Comparison of ENCODE assay signal across 8 mouse cellular contexts in the genomic region with DNA sequence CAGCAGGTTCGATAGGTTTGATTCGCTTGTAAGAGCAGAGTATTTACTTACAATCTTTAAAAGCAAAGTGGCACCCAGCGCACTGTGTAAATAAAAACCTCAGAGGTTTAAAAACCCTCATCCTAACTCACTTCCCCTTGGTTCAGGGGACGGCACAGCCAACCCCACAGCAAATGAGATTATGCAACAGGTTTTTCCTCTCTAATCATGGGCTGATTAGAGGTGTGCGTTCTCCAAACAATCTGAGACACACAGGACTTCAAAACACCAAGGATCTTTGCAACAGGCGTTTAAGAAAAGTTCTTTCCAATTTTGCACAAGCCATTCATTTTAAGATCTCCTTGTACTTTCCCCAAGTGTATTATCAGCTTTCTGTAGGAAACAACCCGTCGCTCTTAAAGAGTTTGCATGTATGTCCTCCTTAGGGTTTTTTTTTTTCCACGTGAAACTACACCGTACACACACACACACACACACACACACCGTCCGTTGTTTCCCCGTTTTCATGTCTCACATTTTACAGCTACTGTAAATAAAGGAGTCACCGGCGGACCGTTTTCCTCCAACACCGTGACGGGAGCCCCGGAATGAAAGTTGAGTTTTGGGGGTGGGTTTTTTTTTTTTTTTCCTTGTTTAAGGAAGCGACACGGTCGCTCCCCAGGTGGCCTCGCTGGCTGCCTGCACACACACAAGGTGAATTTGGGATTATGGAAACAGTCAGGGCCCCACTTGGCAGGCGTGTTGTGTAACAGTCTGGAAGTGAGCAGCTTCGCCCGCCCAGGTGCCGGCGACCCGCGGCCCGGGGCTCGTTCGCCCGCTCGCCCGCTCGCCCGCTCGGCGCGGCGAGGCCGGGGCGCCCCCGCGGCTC. TPM values are rescaled to one million over a fixed set of nuclear protein-coding genes. Genes with fewer than 3 reads are reported as not detected.
DNase-seq lines count a peak whose midpoint lies in the region; ATAC-seq and TF ChIP-seq lines count a peak whose summit lies in the region.

No protein-coding gene starts in this region.

- no peak for ATAC-seq in embryonic facial prominence, embryonic 11.5 days (replicated peaks; ENCODE audit: insufficient number of reproducible peaks, low FRiP score, low TSS enrichment, low read depth)
- ATAC-seq in heart, embryonic 13.5 days (ENCODE audit: extremely low read depth, insufficient number of reproducible peaks, low FRiP score, low TSS enrichment), result peak; percentile 18; the same call in 1 of the 2 replicates
- no peak for ATAC-seq in kidney, embryonic 14.5 days (ENCODE audit: low FRiP score, low TSS enrichment)
- ATAC-seq in lung, embryonic 16.5 days (ENCODE audit: low read depth), result peak; percentile 14

- no peak for TF ChIP-seq POLR2A in olfactory bulb, adult 2 months (IDR thresholded peaks at IDR 0.05; ENCODE audit: insufficient read depth, low read depth, low read length)

- whole genome bisulfite sequencing in embryonic facial prominence, embryonic 11.5 days, result under 1% methylated on average over 46 of the region's 46 CpGs
- under 1% methylated on average over 46 of the region's 46 CpGs for WGBS in heart, embryonic 13.5 days
- under 1% methylated on average over 45 of the region's 46 CpGs for WGBS in kidney, embryonic 14.5 days
- WGBS in lung, embryonic 16.5 days, result under 1% methylated on average over 39 of the region's 46 CpGs
- WGBS in olfactory bulb, adult 2 months, result 9% methylated on average over 46 of the region's 46 CpGs

- no peaks in the 10 kb centered on the region for H3K36me3 ChIP-seq in embryonic facial prominence, embryonic 11.5 days (replicated peaks; ENCODE audit: control insufficient read depth, insufficient read depth, low read depth, low read length)
- H3K36me3 ChIP-seq in heart, embryonic 13.5 days, result 0 out of 2 replicates have a peak, but pooled peaks cover 2% of the 10 kb centered on the region
- no peaks in the 10 kb centered on the region for H3K36me3 ChIP-seq in kidney, embryonic 14.5 days (ENCODE audit: control insufficient read depth, insufficient read depth, low read length)
- no peaks in the 10 kb centered on the region for H3K36me3 ChIP-seq in lung, embryonic 16.5 days (ENCODE audit: control insufficient read depth, insufficient read depth, low read length)

- H3K9me3 ChIP-seq in embryonic facial prominence, embryonic 11.5 days (replicated peaks; ENCODE audit: control insufficient read depth, low read length), result no peaks in the 10 kb centered on the region
- H3K9me3 ChIP-seq in heart, embryonic 13.5 days, result no peaks in the 10 kb centered on the region
- no peaks in the 10 kb centered on the region for H3K9me3 ChIP-seq in kidney, embryonic 14.5 days (ENCODE audit: control insufficient read depth, low read length)
- H3K9me3 ChIP-seq in lung, embryonic 16.5 days (ENCODE audit: control insufficient read depth, low read length), result no peaks in the 10 kb centered on the region

- peak overlapping the region; percentile 70 for H3K4me3 ChIP-seq in embryonic facial prominence, embryonic 11.5 days (ENCODE audit: low read depth, low read length)
- H3K4me3 ChIP-seq in heart, embryonic 13.5 days, result peak overlapping the region; percentile 87
- peak overlapping the region; percentile 72 for H3K4me3 ChIP-seq in kidney, embryonic 14.5 days (ENCODE audit: low read length)
- peak overlapping the region; percentile 79 for H3K4me3 ChIP-seq in lung, embryonic 16.5 days (ENCODE audit: low read length)
- peak overlapping the region; percentile 98 for H3K4me3 ChIP-seq in olfactory bulb, adult 2 months (ENCODE audit: insufficient read depth, low read depth, low read length)

- peak overlapping the region; percentile 90; the same call in 1 of the 2 replicates for H3K27ac ChIP-seq in embryonic facial prominence, embryonic 11.5 days (replicated peaks; ENCODE audit: low read depth, low read length)
- H3K27ac ChIP-seq in heart, embryonic 13.5 days (replicated peaks), result peak overlapping the region; percentile 100
- H3K27ac ChIP-seq in kidney, embryonic 14.5 days (ENCODE audit: low read depth, low read length), result 0 out of 2 replicates have a peak overlapping the region, but pooled peaks have one; percentile 51
- H3K27ac ChIP-seq in lung, embryonic 16.5 days (ENCODE audit: low read length), result peak overlapping the region; percentile 99
- H3K27ac ChIP-seq in olfactory bulb, adult 2 months (ENCODE audit: insufficient read depth, low read depth, low read length), result no peak overlapping the region

- no peaks in the 10 kb centered on the region for H3K4me1 ChIP-seq in embryonic facial prominence, embryonic 11.5 days (ENCODE audit: control insufficient read depth, insufficient read depth, low read length)
- peaks cover 46% of the 10 kb centered on the region for H3K4me1 ChIP-seq in heart, embryonic 13.5 days
- H3K4me1 ChIP-seq in kidney, embryonic 14.5 days (ENCODE audit: control insufficient read depth, insufficient read depth, low read length), result peaks cover 5% of the 10 kb centered on the region; the same call in 1 of the 2 replicates
- H3K4me1 ChIP-seq in lung, embryonic 16.5 days (replicated peaks; ENCODE audit: control insufficient read depth, insufficient read depth, low read length), result peaks cover 11% of the 10 kb centered on the region
- peaks cover 9% of the 10 kb centered on the region for H3K4me1 ChIP-seq in olfactory bulb, adult 2 months (ENCODE audit: control insufficient read depth, insufficient read depth, low read length)

- H3K27me3 ChIP-seq in embryonic facial prominence, embryonic 11.5 days (ENCODE audit: control insufficient read depth, insufficient read depth, low read length), result no peaks in the 10 kb centered on the region
- no peaks in the 10 kb centered on the region for H3K27me3 ChIP-seq in heart, embryonic 13.5 days (replicated peaks)
- no peaks in the 10 kb centered on the region for H3K27me3 ChIP-seq in kidney, embryonic 14.5 days (ENCODE audit: control insufficient read depth, insufficient read depth, low read length)
- no peaks in the 10 kb centered on the region for H3K27me3 ChIP-seq in lung, embryonic 16.5 days (ENCODE audit: control insufficient read depth, insufficient read depth, low read depth, low read length)

- peak overlapping the region; percentile 90 for H3K9ac ChIP-seq in embryonic facial prominence, embryonic 11.5 days (replicated peaks; ENCODE audit: low read length)
- H3K9ac ChIP-seq in heart, embryonic 13.5 days, result peak overlapping the region; percentile 100
- peak overlapping the region; percentile 94 for H3K9ac ChIP-seq in kidney, embryonic 14.5 days (ENCODE audit: low read depth, low read length)
- H3K9ac ChIP-seq in lung, embryonic 16.5 days (ENCODE audit: low read length), result peak overlapping the region; percentile 95

- no peak for TF ChIP-seq CTCF in olfactory bulb, adult 2 months (IDR thresholded peaks at IDR 0.05; ENCODE audit: insufficient read depth, low read depth, low read length)

- peak overlapping the region; percentile 29 for H3K4me2 ChIP-seq in embryonic facial prominence, embryonic 11.5 days (ENCODE audit: low read depth, low read length)
- H3K4me2 ChIP-seq in heart, embryonic 13.5 days, result peak overlapping the region; percentile 72
- H3K4me2 ChIP-seq in kidney, embryonic 14.5 days (replicated peaks; ENCODE audit: low read depth, low read length), result peak overlapping the region; percentile 43
- H3K4me2 ChIP-seq in lung, embryonic 16.5 days (ENCODE audit: low read depth, low read length), result peak overlapping the region; percentile 66

- DNase-seq in ES-CJ7 (ENCODE audit: low read depth, low spot score), result peak; percentile 53
- peak; percentile 57 for DNase-seq in adrenal gland, postnatal 10 days
- DNase-seq in embryonic facial prominence, embryonic 11.5 days (ENCODE audit: low spot score), result peak; percentile 51
- no peak for DNase-seq in urinary bladder, adult 2 months (ENCODE audit: low spot score)

RNA-seq across cellular contexts. Expression of a gene that starts 0.9 kb away (rescaled TPM):
- 10 to 100 TPM; 19.3 to 23.0 TPM for total RNA-seq in adrenal gland, postnatal 10 days (2021)
- 15.4 and 17.7 TPM in 2 replicates for polyA plus RNA-seq in embryonic facial prominence, embryonic 11.5 days (2014; fragmentation: Nextera tagmentation; extraction: Ambion mirVana)
- 14.2 and 16.6 TPM in 2 replicates for polyA plus RNA-seq in heart, embryonic 13.5 days (2015; fragmentation: Nextera tagmentation; extraction: Ambion mirVana)
- polyA plus RNA-seq in kidney, embryonic 14.5 days (2014; fragmentation: Nextera tagmentation; extraction: Ambion mirVana), result 8.6 and 12.3 TPM in 2 replicates
- polyA plus RNA-seq in lung, embryonic 16.5 days (2015; fragmentation: Nextera tagmentation; extraction: Ambion mirVana), result 9.7 and 10.9 TPM in 2 replicates
- polyA plus RNA-seq in olfactory bulb, adult 2 months (2012; ENCODE audit: insufficient read depth, insufficient read length, low replicate concordance, missing spikeins), result not detected in 2 replicates
- polyA plus RNA-seq in urinary bladder, adult 2 months (2012; rRNA removed), result 29.4 and 34.6 TPM in 2 replicates

RNA-seq across cellular contexts. Expression of a gene that starts 38.5 kb away (rescaled TPM):
- total RNA-seq in adrenal gland, postnatal 10 days (2021), result 10 to 100 TPM; 14.8 to 17.3 TPM
- polyA plus RNA-seq in embryonic facial prominence, embryonic 11.5 days (2014; fragmentation: Nextera tagmentation; extraction: Ambion mirVana), result 0.96 and 1.1 TPM in 2 replicates
- polyA plus RNA-seq in heart, embryonic 13.5 days (2015; fragmentation: Nextera tagmentation; extraction: Ambion mirVana), result 1.6 and 1.8 TPM in 2 replicates
- 1.7 and 2.0 TPM in 2 replicates for polyA plus RNA-seq in kidney, embryonic 14.5 days (2014; fragmentation: Nextera tagmentation; extraction: Ambion mirVana)
- 3.0 and 3.5 TPM in 2 replicates for polyA plus RNA-seq in lung, embryonic 16.5 days (2015; fragmentation: Nextera tagmentation; extraction: Ambion mirVana)
- polyA plus RNA-seq in olfactory bulb, adult 2 months (2012; ENCODE audit: insufficient read depth, insufficient read length, low replicate concordance, missing spikeins), result not detected in 2 replicates
- polyA plus RNA-seq in urinary bladder, adult 2 months (2012; rRNA removed), result 35.3 and 37.5 TPM in 2 replicates

Comparison
In these comparisons a context has a peak if more than half of its experiments do, and no peak if none do; other contexts are left out.
1. ATAC-seq: peak in heart, embryonic 13.5 days (single experiment) and lung, embryonic 16.5 days (single experiment); none in embryonic facial prominence, embryonic 11.5 days (single experiment) and kidney, embryonic 14.5 days (single experiment).
2. Peak in every context shown above with its lines, with median percentiles within 50 percentile points of each other: H3K4me2 ChIP-seq, H3K4me3 ChIP-seq and H3K9ac ChIP-seq.